Mouse (Mus musculus) large intestine, adult 2 months (tissue): Measurements from ENCODE around the gene Mras. TPM values are rescaled to one million over a fixed set of nuclear protein-coding genes. Genes with fewer than 3 reads are reported as not detected.

Source experiments
- DNase-seq: peaks from one replicate; pipeline ENCODE4 v3.0.0-alpha.2; 2012; ENCODE audit warnings: low read depth, low spot score
- WGBS: fragments of 180-500 bp; shearing (Covaris S2); methylation state at CpG from one replicate; pipeline ENCODE4 v1.1.7; 2018; 5-methylcytosine and 5-hydroxymethylcytosine counted together
- polyA plus RNA-seq: library from polyadenylated mRNA; depleted of rRNA; stranded (reverse); fragments of >200 nt; gene quantifications from 2 replicates; pipeline ENCODE4 v1.2.3, GENCODE M21; 2012

Mras gene
- polyA plus RNA-seq, 1 experiment = 4.9 TPM

DNA sequence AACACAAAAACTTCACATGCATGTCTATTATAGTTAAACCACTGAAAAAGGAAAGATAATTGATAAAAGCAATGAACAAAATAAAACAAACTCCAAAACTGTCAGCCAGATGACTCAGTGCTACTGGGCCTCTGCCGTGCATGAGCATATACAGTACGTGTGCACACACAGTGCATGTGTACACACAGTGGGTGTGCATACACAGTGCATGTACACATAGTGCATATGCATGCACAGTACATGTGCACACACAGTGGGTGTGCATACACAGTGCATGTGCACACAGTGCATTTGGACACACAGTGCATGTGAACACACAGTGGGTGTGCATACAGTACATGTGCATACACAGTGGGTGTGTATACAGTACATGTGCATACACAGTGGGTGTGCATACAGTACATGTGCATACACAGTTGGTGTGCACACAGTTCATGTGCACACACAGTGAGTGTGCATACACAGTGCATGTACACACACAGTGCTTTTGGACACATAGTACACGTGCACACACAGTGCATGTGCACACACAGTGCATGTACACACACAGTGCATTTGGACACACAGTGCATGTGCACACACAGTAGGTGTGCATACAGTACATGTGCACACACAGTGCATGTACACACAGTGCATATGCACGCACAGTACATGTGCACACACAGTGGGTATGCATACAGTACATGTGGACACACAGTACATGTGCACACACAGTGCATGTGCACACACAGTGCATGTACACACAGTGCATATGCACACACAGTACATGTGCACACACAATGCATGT lies 4.7 kb upstream of the Mras start:
- WGBS = 90% methylated on average over 4 of the region's 4 CpGs
- DNase-seq = no peak

DNA sequence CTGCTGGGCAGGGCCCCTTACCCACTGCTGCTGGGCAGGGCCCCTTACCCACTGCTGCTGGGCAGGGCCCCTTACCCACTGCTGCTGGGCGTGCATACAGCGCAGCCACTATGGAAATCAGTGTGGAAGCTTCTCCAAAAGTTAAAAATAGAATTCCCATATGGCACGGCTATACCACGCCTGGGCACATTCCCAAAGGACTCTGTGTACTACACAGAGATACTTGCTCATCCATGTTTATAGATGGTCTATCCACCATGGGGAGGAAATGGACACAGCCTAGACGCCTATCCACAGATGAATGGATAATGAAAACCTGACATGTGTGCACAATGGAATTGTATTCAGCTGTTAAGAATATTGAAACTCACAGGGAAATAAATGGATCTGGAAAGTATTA lies 3.8 kb upstream of the Mras start:
- no peak for DNase-seq
- WGBS = 87% methylated on average over 5 of the region's 5 CpGs

DNA sequence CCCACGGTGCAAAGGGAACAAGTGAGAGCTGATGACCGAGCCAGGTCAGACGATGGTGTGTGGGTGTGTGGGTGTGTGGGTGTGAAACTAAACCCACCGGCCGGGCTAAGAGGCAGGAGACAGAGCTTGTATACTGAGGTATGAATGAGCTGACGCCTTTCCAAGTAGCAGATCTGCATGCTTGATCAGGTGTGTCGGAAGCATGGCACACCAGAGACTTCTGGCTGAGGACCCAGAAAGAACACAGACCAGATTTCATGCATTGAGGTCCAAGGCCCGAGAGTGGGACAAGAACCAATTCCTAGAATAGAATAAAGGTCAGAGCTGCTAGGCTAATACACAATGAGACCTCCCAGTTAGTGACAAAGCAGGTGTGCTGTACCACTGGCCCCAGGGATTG lies 1.9 kb upstream of the Mras start:
- 84% methylated on average over 8 of the region's 8 CpGs for WGBS
- DNase-seq = no peak

DNA sequence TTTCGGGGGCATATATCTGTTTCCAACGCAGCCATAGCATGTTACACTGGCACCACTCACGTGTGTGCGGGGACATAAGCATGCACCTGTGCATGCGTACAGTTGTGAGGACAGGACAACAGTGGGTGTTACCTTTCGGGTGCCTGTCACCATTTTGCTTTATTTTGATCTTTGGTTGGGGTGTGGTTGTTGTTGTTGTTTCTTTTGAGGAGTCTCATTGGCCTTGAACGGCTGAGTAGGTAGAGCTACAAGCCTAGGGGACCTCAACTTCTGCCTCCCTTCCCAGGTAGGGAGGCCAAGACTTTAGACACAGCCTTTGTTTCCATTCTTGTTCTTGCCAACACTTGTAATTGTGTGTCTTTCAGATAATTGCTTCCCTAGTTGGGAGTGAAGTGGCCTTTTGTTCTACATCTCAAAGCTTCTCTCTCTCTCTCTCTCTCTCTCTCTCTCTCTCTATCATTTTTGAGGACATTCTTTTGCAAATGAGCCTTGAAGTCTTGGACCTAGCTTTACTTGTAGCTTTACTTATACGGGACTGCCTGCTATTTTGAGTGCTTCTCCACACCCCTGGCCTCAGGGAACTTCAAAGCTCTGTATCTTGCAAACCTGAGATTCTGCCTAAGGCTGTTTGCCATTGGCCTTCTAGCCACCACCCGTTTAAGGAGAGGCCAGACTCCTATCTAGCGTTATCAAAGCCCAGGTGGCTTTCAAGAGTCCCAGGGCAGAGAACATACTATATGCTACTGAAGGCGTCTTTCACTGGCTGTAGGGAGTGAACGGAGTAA lies 792 bp upstream of the Mras start:
- no peak for DNase-seq
- 80% methylated on average over 12 of the region's 12 CpGs for WGBS

DNA sequence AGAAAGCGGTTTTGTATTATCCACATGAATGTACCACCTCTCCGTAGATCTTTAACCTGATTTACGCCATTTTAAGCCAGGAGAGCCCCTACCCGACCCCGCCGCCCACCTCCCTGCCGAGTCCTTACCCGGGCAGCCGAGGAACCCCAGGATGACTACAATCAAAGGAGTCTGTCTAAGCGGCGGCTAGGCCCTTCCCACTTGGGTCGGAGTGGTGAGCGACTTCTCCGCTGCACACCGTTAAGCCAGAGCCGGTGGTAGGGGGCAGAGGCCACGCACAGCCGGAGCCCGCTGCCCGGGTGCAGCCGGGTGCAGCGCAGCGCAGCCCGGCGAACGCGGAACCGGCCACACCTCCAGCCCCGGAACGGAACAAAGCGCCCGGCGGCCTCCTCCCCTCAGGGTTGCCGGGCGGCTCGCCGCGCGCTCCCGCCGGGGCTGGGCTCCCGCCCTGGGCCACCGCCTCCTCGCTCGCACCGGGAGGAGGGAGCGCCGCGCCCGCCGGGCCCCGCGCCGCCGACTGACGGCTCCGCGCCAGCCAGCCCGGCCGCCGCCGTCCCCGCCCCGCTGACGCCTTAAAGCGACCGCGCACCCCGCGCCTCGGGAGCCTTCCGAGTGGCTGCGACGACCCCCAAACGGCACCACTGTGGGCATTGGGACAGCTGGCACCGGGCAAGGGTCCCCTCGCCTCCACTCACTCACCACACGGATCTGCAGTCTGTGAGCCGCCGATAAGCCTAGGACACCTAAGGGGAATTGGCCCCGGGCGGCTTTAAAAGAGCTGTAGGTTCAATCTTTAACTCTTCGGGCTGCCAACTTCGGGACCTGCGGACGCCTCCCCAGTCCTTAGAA lies 775 bp downstream of the Mras start:
- no peak for DNase-seq
- 1% methylated on average over 86 of the region's 86 CpGs for WGBS

DNA sequence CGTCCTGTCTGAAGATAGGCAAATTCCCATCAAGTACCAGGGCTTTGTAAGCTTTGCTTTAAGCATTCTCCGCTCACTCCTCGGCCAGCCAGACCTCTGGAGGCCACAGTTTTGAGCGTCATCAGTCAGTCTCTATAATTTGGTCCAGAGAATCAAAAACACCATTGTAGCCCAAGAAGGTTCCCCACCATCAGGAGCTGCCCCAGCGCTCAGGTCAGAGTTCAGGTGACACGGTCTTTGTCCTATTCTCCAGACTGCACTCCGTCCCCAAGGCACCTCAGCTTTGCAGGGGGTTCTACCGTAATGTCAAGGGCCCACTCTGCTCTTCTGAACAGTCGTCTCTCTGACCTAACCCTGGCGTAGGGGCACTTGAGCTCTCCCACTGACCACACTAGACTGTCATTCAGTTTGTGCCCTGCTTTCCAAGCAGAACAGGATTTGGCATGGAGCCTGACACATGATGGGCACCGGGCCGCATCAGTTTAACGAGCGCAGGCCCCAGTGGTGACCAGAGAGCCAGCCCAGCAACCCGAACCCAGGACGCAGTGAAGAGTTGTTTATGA lies 1.5 kb downstream of the Mras start:
- 42% methylated on average over 16 of the region's 16 CpGs for WGBS
- no peak for DNase-seq

DNA sequence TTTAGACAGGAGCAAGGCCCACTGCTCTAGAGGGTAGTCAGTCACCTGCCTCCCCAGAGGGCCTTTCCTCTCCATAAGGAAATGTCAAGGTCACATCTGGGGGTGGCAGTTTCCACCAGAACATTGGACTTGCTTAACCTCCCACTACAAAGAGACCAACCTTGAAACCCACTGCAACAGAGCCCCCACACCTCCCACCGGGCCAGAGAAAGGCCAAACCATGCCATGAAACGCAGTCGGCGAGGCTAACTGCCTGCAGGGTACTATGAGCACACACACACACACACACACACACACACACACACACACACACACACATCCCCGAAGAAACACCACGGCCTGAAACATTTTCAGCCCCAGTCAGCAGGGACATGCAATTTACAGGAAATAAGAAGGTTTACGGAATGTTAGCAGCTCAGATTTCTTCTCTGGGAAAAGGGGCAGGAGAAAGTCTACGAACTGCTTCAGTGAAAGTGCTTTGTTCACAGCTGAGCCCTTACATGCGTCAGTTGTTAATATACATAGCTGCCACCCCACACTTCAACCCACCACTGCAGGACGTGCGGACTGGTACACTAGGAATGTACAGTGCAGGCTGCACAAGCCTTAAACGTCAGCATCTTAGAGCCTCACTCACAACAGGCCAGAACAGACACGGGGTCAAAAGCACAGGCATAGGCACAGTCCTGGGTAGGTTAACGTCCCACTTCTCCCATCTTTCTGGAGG lies 2.1 kb downstream of the Mras start:
- 74% methylated on average over 14 of the region's 14 CpGs for WGBS

DNA sequence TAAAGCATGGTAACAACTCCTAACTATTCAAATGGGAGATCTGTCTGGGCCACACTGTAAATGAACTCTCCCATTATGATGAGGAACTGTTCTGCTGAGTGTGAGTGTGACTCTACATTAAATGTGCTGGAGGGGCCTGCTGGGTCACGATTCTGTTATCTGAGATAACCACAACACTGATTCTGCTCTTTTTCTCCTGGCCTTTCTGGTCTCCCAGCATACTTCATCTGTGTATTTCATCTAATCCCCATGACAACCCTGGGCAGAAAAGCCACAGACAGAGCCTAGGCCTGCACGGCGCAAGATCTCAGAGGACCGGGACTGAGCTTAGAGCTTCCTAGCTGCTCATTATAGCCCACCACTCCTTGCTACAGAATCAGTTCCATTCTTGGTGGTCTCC lies 4.7 kb downstream of the Mras start:
- WGBS = 89% methylated on average over 4 of the region's 4 CpGs
- DNase-seq = no peak

More for the DNA sequence above, 2.1 kb downstream of the Mras start:
- no peak for DNase-seq

DNA sequence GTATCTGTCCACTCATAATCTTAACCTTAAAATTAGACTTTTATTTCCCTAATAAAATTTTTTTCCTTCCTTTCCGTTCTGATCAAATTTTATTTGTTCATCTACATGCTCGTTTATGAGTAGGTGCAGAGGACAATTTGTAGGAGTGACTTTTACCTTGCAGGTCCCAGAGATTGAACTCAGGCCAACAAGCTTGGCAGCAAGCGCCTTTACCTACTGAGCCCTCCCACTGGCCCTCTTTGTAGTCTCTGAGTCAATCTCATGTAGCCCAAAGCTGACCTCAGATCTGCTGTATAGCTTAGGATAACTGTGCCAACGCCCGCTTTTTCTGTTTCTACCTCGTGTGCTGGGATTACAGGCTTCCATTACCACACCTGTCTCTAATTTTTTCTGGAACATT lies 5.2 kb downstream of the Mras start:
- DNase-seq = no peak
- 48% methylated on average over 6 of the region's 6 CpGs for WGBS

DNA sequence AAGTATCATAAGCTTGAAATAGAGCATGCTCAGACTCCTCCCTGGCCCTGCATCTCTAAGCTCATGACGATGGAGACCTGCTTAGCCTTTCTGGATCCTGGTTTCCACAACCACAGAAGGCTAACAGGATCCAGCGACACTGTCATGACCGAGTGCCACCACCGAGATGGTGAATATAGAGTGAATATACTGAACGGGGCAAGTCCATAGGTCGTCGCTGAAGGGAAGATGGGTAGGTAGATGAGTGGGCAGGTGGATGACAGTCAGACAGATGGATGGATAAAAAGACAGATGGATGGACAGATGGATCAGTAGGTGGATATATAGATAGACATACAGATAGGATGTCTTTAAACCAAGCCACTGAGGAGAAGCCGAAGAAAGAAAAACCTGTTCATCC lies 5.8 kb downstream of the Mras start:
- 87% methylated on average over 8 of the region's 8 CpGs for WGBS
- no peak for DNase-seq

DNA sequence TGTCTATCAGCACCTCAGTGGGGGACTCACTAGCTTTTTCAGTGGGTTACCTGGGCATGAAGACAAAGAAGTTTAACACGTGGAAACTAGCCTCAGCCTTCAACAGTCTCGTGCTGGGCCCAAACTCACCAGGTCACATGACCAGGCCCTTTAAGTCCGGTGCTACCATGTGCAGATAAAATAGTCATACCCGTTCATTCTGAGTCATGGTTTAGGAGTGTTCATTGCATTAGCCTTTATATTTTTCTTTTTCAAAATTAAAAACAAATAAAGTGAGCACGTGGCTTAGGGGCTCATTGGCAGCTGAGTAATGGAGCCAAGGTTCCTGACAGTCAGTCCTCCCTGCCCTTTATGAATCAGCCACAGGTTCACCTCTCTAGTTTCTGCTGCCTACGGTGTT lies 6.4 kb downstream of the Mras start:
- WGBS = 82% methylated on average over 6 of the region's 6 CpGs
- DNase-seq = no peak

DNA sequence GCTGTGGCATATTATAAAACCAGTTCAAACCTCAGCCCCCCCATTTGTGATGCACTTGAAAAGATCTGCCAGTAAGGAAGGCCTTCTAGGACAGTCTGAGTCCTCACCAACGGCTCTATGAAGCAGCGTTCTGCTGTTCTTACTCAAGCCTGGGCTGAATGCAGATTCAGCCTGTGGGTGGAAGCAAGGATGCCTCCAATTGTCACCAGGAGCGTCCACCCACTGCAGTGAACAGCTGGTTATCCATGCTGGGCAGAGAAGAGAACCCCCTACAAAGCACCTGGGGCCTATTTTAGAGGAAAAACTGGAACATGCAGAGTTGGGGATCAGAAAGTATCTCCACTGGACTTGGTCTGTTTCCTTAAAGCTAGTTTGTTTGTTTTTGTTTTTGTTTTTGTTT lies 7.3 kb downstream of the Mras start:
- no peak for DNase-seq
- WGBS = 92% methylated on average over 3 of the region's 3 CpGs

DNA sequence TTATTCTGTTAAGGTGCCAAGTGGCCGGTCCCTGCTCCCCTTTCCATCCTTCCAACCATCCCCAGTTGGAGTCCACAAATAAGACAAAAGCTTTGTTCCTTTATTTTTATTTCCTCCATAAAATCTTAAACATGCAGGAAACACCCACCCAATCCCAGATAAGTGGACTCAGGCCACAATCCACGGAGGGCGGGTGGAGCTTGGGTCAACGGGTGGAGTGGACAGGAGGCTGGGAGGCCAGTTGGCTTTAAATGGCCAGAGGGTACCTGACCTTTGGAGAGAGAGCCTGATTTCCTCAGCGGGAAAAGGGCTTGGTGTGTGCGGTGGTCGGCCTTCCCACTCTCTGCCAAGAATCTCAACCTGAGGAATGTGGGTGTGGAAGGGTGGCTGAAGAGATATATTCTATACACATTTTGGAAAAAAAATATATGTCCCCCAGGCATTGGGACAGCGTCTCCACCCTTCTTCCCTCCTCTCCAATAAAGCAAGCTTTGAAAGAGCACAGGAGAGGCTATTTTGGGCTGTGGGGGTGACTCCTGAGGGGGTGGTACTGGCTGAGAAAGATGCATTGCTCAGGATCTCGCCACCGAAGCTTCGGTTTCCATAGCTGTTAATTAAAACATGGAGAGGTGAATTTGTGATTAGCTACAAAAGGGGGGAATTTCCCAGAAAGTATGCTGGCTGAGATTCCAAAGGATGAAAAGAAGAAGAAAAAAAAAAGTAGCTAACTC lies 8.4 kb downstream of the Mras start:
- 53% methylated on average over 11 of the region's 11 CpGs for WGBS
- DNase-seq = no peak

DNA sequence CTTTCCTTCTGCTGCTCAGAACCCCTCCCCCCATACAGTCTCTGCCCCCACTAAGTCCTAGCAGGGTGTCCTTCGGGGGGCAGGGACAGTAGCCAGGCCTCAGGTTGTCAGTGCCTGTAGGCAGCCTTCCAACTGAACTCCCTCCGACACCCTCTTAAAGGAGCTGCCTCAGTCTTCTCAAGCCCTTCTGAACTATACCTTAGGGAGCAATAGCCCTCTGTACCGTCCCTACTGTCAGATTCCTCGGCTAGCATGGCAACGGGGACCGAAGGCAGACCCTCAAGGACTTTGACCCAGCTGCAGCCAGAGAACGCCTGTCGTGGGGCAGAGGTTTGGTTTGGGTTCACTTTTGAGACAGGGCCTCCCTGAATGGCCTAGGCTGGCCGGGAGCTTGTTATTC lies 11.9 kb downstream of the Mras start:
- DNase-seq = no peak
- 62% methylated on average over 9 of the region's 9 CpGs for WGBS

DNA sequence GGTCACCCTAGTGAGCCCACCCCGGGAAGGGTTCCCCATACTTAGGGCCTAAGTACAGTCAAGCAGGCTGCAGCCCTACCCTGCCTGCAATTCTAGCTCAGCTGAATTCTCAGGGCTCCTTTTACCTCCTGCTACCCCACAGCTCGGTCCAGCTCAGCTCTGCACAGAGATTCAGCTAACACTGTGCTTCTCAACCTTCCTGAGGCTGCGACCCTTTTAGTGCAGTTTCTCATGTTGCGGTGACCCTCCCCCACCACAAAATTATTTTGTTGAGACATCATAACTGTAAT lies 12.7 kb downstream of the Mras start:
- DNase-seq = no peak
- 70% methylated on average over 4 of the region's 4 CpGs for whole genome bisulfite sequencing

DNA sequence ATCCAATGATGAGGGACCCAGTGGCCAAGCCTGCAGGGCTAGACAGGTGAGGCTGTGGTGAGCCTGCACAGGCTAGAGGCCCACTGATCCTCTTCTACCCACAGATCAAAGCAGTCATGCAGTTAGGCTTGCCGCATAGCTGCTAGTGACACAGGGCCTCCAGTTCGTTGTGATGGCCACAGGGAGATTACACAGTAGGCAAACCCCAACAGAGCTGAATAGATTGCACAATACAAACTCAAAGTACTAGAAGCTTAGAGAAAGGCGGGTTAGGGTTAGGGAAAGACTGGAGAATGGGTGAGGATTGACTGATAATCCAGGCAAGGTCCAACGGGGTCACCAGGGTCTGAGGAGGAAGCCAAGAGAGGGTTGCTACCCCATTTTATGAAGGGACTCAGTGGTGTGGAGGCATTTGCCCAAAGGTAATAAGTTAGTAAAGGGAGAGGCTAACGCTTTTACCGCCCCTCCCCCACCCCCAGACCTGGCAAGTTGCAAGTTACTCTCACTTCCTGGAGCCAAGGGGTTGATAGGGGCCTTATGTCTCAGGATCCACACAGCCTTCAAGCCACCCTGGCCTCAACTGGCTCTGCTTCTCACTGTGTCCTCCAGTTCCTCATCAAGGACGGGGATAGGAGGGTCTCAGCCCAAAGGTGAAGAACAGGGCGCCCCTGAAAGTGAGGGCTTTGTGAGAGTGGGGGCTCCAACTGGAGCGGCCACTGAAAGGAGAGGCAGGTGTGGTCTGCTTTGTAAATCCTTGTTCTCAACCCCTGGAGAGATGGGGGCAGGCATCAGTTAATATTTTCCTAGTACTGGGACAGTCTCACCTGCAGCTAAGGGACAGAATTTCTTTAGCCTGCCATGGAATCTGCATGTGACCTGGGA lies 13.2 kb downstream of the Mras start:
- 60% methylated on average over 9 of the region's 9 CpGs for WGBS
- DNase-seq = no peak

DNA sequence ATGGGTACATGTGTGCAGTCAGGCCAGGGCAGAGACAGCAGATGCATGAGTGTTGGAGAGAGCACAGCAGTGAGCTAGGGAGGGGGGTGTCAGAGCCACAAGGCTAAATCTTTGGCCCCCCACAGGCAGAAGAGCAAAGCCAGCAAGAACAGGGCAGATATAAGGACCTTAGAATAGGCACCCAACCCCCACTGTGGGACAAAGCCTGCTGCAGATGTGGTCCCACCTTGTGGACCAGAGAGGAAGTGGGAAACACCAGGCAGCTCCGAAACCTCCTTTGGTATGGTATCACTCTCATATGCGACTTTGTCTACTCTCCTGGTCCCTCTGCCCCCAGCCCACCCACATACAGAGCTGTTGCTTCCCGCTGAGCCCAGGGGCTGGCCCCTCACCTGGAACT lies 15.3 kb downstream of the Mras start:
- 83% methylated on average over 3 of the region's 3 CpGs for WGBS
- no peak for DNase-seq
